Mouse (Mus musculus): Measurements from ENCODE around the gene 1700029J07Rik.

Gene 1700029J07Rik

DNA sequence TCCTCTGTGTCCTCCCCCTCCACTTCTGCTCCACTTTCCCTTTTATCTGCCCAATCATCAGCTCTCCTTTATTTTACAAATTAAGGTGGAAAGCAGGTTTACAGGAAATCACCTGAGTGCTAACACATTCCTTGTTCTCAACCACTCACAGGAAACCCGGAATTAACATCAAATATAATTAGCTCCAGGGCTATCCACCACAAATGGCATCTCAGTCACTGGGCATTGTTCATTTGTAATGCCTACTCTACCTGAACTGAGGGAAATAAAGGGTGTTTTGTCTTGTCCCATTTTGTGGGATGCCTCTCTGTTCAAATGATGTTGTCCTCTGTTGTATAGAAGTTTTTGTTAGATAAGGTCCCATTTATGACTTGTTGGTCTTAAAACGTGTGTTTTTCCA, 24.4 kb downstream of the 1700029J07Rik start:
- no peak for DNase-seq (ENCODE audit: low spot score in 2 of 2)

DNA sequence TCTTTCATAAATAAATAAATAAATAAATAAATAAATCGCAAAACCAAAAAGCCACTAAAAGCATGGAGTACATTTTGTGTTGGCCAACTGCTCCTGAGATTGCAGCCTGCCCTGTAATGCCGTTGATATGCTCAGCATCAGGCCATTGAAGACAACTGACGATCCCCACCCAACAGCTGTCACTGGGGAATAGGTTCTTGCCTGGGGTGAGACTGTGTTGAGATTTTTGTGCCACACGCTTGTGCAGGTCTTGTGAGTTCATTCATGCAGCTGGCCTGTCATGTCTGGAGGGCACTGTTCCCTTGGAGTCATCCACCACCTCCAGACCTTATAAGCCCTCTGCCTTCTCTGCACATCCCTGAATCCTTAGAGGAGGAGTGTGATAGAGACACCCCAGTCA, 28.8 kb downstream of the 1700029J07Rik start:
- no peak for DNase-seq (ENCODE audit: low spot score in 2 of 2)

DNA sequence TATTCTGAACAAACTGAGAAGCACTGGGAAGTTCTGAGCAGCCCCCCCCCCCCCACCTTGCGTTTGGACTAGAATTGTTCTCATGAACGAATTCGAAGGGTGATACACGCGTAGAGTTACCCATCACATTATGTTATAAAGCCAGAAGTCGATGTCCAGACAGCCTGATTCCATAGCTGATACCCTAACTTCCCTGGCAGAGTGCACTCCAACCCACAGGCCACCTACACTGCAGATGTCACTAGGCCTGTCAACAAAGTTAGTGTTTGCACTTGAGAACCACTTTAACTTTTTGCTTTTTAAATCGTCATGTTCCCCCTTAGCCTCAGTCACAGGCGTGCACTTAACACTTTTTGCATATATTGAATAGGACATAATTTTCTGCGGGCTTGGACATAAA, 38.1 kb downstream of the 1700029J07Rik start:
- DNase-seq (ENCODE audit: low spot score in 2 of 2) = no peak

DNA sequence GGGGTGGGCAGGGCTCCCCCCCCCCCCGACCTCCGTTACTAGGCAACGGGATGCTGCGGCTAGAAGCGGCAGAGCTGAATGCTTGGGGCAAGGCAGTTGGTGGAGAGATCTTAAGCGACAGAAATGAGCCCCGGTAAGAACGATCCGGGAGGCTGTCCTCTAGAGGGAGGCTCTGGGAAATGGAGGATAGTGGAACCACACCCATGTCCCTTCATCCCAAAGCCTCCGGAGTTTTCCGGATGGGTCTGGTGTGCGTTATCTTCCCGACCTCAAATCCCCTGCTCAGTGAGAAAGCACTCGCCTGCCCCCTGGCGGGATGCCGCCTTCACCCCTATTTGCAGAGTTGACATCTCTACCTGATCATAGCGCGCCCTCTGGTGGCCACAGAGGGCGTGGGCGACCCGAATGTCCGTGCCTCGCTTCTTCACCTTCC, 40.5 kb downstream of the 1700029J07Rik start, which contains the start of gene Ccdc110:
Gene Ccdc110, plus strand, starts transcription at position 38 of the 433 bp plus-strand sequence.
- peak; percentile 87 to 94 for DNase-seq (ENCODE audit: low spot score in 2 of 2)

DNA sequence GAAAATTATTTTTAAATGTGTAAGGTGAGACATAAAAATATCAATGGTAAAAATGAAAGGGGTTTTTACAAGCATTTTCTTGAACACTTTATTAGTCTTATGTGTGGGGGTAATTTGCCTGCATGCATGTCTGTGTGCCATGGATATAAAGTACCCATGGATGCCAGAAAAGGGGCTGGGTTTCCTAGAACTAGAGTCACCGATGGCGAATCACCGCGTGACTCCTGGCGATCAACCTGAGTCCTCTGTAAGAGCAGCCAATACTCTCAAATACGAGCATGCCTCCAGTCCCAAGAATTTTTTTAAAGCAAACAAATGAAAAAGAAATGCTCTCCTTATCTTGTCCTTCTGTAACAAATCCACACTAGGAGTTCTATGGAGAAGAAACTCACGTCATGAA, 52.9 kb downstream of the 1700029J07Rik start:
- DNase-seq (ENCODE audit: low spot score in 2 of 2) = no peak

DNA sequence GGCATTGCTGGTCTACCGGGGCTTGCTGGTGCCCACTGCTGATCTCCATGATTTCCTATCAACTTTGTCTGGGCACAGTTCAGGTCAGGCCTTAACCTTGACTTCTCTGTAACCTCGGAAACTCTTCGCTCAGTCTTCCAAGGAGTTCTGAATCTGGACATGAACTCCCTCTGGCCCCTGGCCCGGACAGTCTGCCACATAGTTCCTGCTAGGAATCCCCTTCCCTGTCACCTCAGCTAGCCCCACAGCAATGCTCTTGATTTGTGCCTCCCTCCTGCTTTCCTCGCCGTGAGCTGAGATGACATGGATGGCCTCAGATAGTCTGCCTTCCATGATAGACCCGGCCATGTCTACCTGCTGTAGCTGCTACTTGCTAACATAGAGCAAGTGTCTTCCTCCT, 54.7 kb downstream of the 1700029J07Rik start:
- no peak for DNase-seq (ENCODE audit: low spot score in 2 of 2)

DNA sequence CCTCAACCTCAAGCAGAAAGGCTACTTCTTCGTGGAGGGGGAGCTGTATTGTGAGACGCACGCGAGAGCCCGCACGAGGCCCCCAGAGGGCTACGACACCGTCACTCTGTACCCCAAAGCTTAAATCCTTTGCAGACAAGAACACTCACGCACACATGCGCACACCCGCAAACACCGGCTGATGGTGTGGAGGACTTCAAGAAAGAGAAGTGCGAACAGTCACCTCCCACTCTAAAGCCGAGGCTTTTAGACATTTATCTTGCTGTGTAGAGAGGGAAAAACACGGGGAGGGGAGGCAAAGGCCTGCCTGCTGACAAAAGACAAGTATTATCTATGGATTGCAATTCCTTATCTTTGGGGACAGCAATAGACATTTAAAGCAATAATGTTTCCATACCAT, 56.2 kb downstream of the 1700029J07Rik start:
- DNase-seq (ENCODE audit: low spot score in 2 of 2) = no peak

DNA sequence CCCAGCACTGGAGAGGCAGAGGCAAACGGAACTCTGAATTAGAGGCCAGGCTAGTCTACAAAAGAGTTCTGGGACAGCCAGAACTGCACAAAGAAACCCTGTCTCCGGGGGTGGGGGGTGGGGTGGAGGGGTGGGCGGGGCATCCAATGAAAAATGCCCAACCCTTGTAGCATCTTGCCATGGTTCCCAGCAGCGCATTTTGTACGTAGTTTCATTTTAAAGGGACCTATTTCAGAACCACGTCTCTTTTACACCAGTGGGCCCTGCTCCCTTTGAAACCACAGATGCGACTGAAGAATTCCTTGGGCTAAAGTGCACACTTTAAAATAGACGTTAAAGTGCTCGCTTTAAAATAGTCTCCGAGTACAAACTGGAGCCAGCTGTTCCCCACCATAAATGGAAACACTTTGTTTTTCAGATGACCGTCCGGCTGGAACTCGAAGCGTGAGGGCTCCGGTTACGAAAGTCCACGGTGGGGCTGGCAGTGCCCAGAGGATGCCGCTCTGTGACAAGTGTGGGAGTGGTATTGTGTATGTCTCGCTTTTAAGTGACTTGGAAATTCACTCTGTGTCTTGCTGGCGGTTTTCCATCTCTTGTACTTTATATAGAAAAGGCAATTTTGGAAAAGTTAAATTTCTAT, 57.9 kb downstream of the 1700029J07Rik start:
- DNase-seq (ENCODE audit: low spot score in 2 of 2) = no peak

DNA sequence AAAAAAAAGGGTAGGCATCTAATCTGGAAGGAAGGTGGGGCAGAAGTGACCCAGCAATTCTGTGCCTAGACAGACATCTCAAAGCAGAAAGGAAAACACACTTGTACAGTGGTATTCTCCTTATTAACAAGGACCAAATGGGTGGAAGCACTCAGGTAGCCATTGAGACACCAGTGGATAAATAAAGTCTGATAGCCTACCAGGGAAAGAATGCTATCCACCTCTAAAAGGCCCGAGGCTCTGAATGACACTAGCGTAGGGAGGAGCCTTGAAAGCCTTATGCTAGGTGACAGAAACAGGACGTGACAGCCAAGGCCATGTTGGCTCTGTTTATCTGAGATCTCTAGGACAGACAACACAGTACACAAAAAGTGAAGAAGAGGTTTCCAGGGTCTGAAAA, 58.6 kb downstream of the 1700029J07Rik start:
- no peak for DNase-seq (ENCODE audit: low spot score in 2 of 2)

DNA sequence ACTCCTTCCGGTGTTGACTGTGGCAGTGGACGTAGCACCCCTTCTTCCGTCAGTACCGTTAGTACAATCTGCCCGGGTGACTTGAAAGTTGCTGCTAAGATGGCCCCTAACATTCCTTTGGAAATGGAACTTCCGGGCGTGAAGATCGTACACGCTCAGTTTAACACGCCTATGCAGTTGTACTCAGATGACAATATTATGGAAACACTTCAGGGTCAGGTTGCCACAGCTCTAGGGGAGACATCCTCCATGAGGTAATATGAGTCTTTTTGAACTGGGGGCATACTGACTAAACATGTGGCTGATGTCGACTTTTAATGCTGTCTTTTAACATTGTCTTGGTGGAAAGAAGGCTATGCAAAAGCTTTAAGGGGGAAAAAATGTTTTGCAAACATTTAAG, 61.3 kb downstream of the 1700029J07Rik start:
- no peak for DNase-seq (ENCODE audit: low spot score in 2 of 2)

DNA sequence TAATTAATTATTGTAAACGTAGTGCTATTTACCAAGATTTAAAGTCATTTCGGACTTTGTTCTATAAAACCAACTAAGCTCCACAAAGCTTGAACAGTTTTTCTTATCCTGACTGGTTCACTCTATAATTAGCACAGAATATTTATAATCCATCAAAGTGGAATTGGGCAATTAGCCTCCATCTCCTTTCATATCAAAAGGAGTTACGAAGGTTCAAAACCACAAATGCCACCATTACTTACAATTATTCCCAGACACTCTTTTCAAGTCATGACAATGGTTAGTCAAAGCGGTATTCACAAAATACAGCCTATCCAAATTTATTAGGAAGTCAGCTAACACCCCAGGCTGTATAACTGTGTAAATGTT, 68.8 kb downstream of the 1700029J07Rik start:
- no peak for DNase-seq (ENCODE audit: low spot score in 2 of 2)

DNA sequence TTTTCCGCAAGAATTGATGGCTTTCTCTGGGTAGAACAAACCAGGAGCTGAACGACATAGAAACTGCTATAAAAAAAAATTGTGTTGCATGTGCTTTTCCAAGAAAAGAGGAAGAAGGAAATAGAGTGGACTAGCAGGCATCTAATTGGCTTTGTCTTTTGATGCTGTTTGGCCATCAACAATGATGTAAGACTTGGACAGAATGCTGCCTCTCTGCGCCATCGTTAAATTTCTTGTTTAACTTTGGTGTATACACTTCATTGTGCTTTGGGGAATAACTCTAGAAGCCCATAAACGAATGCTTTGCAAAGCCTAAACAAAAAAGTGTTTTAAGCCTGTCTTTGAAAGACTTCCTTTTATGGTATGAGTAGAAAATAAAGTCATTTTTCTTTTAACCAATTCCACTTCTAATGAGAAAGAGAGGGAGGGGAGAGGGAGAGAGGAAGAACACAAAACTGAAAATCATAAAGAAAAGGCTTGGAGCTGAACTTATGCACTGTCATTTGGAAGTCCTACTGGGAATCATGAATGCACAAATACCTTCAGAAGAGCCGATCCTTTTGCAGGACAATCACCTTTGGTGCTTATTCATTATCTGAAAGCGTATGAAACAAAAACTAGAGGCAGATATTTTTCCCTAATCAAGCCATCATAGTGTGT, 69.3 kb downstream of the 1700029J07Rik start:
- no peak for DNase-seq (ENCODE audit: low spot score in 2 of 2)

DNA sequence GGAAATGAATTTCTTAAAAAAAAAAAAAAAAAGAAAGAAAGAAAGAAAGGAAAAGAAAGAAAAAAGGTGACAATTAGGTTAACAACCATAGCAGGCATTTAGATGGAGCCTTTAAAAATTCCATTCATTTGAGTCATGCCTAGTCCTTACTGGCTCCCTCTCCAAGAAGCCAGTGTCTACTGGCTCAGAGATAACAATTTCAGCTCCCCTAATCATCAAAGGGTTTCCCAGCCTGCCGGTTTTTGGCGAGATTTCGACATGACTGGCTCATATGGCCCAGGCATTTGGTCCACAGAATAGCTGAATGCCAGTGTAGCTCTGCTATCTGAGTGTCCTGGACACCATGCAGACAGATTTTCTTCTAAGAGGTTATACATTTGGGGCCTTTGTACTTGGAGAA, 71.4 kb downstream of the 1700029J07Rik start:
- no peak for DNase-seq (ENCODE audit: low spot score in 2 of 2)

Data from frontal cortex, postnatal 10 days (tissue).